Mouse (Mus musculus) lung, embryonic 14.5 days (tissue): Measurements from ENCODE around the gene Krt222. TPM values are rescaled to one million over a fixed set of nuclear protein-coding genes. Genes with fewer than 3 reads are reported as not detected.

Source experiments
- ATAC-seq: fragments of 200-750 bp; cut with Nextera tagmentation; 2 replicates; pipeline ENCODE4 v1.8.0; 2017; ENCODE audit warnings: mild to moderate bottlenecking, moderate TSS enrichment, moderate library complexity; ENCODE audit not compliant: insufficient read depth
- DNase-seq: peaks from one replicate; pipeline ENCODE4 v3.0.0-alpha.2; 2015
- H3K27ac ChIP-seq: fragments of 300-500 bp; sonication (generic); 2 replicates; pipeline ENCODE4 v1.5.1; 2014; ENCODE audit warnings: low read depth, mild to moderate bottlenecking, moderate library complexity
- H3K27me3 ChIP-seq: fragments of 300-500 bp; sonication (generic); 2 replicates; pipeline ENCODE4 v1.6.1; 2014; ENCODE audit warnings: low read length, control low read depth; ENCODE audit not compliant: insufficient read depth
- H3K36me3 ChIP-seq: fragments of 300-500 bp; sonication (generic); 2 replicates; pipeline ENCODE4 v1.6.1; 2014; ENCODE audit warnings: control low read depth; ENCODE audit not compliant: insufficient read depth
- H3K4me1 ChIP-seq: fragments of 300-500 bp; sonication (generic); 2 replicates; pipeline ENCODE4 v1.6.1; 2014; ENCODE audit warnings: antibody characterized with exemption, control low read depth; ENCODE audit not compliant: insufficient read depth
- H3K4me2 ChIP-seq: fragments of 300-500 bp; sonication (generic); 2 replicates; pipeline ENCODE4 v1.6.1; 2014; ENCODE audit warnings: mild to moderate bottlenecking
- H3K4me3 ChIP-seq: fragments of 300-500 bp; sonication (generic); 2 replicates; pipeline ENCODE4 v1.5.1; 2014; ENCODE audit warnings: low read depth, low read length
- H3K9ac ChIP-seq: fragments of 300-500 bp; sonication (generic); 2 replicates; pipeline ENCODE4 v1.6.1; 2014
- H3K9me3 ChIP-seq: fragments of 300-500 bp; sonication (generic); 2 replicates; pipeline ENCODE4 v1.6.1; 2016; ENCODE audit warnings: low read depth, low read length, control low read depth
- CTCF ChIP-seq: IDR thresholded peaks from 2 replicates; pipeline ENCODE4 v1.5.1; 2016; ENCODE audit warnings: antibody characterized with exemption, low read depth
- WGBS: fragments of 180-500 bp; shearing (Covaris S2); extraction: QIAGEN DNeasy Blood & Tissue Kit; methylation state at CpG from one replicate; pipeline ENCODE4 v1.1.7; 2014; 5-methylcytosine and 5-hydroxymethylcytosine counted together
- polyA plus RNA-seq: library from polyadenylated mRNA; unstranded; fragments of >200 nt; fragmentation: Nextera tagmentation; extraction: Ambion mirVana; gene quantifications from 2 replicates; pipeline ENCODE4 v1.2.1, GENCODE M21; 2014

Gene Krt222
- polyA plus RNA-seq, 1 experiment from 2014 or later = 0.14 TPM

DNA sequence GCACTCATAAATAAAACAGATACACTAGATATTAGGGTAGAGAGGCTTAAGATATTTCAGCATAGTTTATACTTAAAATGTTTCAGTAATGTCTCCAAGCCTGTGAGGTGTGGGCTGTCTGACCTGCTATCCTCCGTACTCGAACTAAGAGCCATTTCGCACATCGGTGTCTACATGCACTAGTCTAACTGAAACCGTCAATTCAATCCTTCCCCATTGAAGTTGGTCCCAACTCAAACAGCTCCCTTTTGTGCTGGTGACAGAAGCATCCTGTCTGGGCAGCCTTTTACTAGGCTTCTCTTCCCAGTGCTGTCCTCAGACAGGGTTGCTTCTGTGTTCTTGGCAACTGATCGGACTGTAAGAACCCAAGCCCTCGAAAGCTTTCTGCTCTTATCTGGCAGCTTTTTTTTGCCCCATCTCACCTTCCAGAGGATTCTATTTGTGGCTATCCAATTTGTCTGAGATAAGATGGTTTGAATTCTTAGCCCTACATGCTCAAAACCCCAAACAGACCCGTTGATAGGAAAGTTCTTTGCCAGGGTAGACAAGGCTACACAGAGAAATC lies 35.7 kb downstream of the Krt222 start:
- no peak overlapping the region for H3K9ac ChIP-seq
- TF ChIP-seq CTCF = no peak

DNA sequence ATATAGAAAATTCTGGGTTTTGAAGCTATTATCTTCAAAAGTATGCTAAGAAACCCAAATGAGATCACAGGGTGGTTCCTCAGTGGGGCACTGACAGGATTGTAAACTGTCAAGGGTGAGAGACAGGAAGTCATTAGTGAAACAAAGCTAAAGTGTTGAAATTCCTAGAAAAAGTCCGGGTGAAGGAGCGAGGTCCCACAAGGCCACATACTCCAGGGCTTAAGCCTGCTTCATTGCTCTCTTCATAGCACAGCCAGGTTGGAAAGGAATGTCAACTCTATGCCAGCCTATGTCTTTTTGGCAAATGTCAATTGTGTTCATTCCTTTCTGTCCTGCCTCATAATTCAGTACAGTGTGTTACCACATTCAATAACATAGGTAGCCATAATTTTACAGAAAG lies 36.4 kb downstream of the Krt222 start:
- Histone ChIP-seq H3K4me1 (no peaks in the 10 kb centered on the region), H3K27ac (no peak overlapping the region), H3K9me3 (no peaks in the 10 kb centered on the region), H3K9ac (no peak overlapping the region), H3K4me2 (no peak overlapping the region), H3K4me3 (no peak overlapping the region), H3K36me3 (peaks cover 38% of the 10 kb centered on the region), H3K27me3 (no peaks in the 10 kb centered on the region)
- DNase-seq (no peak), ATAC-seq (no peak)
- TF ChIP-seq CTCF = no peak
- WGBS = 11% methylated on average over 2 of the region's 2 CpGs

More for the DNA sequence above, 35.7 kb downstream of the Krt222 start:
- H3K4me1 ChIP-seq = no peaks in the 10 kb centered on the region
- H3K4me2 ChIP-seq = no peak overlapping the region
- H3K27me3 ChIP-seq = no peaks in the 10 kb centered on the region
- H3K9me3 ChIP-seq = no peaks in the 10 kb centered on the region
- H3K4me3 ChIP-seq = no peak overlapping the region
- no peak overlapping the region for H3K27ac ChIP-seq
- 66% methylated on average over 8 of the region's 8 CpGs for WGBS
- H3K36me3 ChIP-seq = peaks cover 46% of the 10 kb centered on the region
- no peak for DNase-seq
- ATAC-seq = no peak

DNA sequence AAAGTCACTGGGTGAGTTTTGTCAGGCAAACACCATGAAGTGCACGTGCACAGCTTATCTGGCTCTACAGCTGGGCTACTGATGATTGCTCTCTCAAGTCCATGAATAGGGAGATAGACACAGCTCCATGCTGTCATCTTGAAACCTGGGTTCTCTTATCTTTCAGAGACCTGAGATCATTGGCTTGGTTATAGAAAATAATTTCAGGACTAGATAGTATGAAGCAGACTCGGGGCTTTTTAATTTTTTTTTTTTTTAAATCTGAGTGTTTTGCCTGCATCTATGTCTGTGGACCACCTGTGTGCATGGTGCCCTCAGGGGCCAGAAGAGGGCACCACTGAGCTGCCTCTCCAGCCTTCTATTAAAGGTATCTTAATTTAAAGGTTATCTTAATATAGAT lies 36.9 kb downstream of the Krt222 start:
- DNase-seq (peak; percentile 50), ATAC-seq (no peak; the same call in 1 of the 2 replicates)
- Histone ChIP-seq H3K9ac (no peak overlapping the region), H3K9me3 (no peaks in the 10 kb centered on the region), H3K36me3 (peaks cover 33% of the 10 kb centered on the region), H3K4me3 (no peak overlapping the region), H3K4me2 (no peak overlapping the region), H3K27ac (no peak overlapping the region), H3K27me3 (no peaks in the 10 kb centered on the region), H3K4me1 (no peaks in the 10 kb centered on the region)
- 17% methylated on average over 2 of the region's 2 CpGs for WGBS
- peak; percentile 52 for TF ChIP-seq CTCF

DNA sequence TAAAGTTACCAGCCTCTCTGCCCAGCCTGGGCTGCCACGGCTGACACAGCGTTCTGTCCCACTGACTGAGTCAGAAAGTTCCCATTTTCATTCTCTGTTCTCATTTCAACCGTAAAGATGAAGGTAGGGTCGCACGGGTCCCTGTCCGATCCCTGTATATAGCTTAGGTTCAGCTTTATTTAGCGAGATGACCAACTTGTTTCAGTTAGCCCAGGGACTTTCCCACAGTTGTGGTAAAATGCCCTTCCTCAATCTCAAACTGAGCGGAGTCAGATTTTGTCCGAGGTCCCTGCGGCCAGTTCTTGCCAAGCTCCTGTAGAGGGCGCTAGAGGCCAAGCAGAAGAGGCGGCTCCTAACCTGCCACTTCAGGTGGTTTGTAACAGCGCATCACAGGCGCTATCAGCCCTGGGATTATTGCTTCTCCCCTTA lies 54.7 kb downstream of the Krt222 start:
- ATAC-seq = no peak
- H3K4me3 ChIP-seq = no peak overlapping the region

DNA sequence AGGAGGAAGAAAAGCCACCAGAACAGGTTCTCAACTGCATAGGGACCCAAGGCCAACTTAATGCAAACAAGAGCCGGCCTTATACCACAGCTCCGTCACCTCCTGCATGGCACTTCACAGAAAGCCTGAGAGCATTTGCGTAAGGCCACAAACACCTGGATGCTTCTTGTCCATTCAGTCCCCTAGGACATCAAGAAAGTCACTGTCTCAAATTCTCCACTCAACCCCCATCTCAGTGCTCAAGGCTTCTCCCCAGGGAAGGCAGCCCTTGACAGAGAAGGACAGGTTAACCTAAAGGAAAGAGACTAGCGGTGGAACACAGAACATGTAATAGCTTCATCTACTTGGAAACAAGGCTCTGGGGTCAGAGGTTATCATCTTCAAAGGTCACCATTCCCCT lies 56.5 kb downstream of the Krt222 start:
- Histone ChIP-seq H3K4me3 (no peak overlapping the region), H3K9ac (no peak overlapping the region), H3K4me1 (no peaks in the 10 kb centered on the region), H3K9me3 (no peaks in the 10 kb centered on the region), H3K27ac (no peak overlapping the region), H3K27me3 (no peaks in the 10 kb centered on the region), H3K36me3 (no peaks in the 10 kb centered on the region), H3K4me2 (no peak overlapping the region)
- ATAC-seq (no peak), DNase-seq (no peak)
- TF ChIP-seq CTCF = no peak
- 51% methylated on average over 4 of the region's 4 CpGs for WGBS

More for the DNA sequence above, 54.7 kb downstream of the Krt222 start:
- 22% methylated on average over 14 of the region's 14 CpGs for WGBS
- no peak overlapping the region for H3K27ac ChIP-seq
- H3K4me1 ChIP-seq = no peaks in the 10 kb centered on the region
- no peak overlapping the region for H3K4me2 ChIP-seq
- H3K36me3 ChIP-seq = no peaks in the 10 kb centered on the region
- H3K27me3 ChIP-seq = no peaks in the 10 kb centered on the region
- H3K9ac ChIP-seq = no peak overlapping the region
- peak; percentile 71 for TF ChIP-seq CTCF
- no peaks in the 10 kb centered on the region for H3K9me3 ChIP-seq
- peak; percentile 64 for DNase-seq

DNA sequence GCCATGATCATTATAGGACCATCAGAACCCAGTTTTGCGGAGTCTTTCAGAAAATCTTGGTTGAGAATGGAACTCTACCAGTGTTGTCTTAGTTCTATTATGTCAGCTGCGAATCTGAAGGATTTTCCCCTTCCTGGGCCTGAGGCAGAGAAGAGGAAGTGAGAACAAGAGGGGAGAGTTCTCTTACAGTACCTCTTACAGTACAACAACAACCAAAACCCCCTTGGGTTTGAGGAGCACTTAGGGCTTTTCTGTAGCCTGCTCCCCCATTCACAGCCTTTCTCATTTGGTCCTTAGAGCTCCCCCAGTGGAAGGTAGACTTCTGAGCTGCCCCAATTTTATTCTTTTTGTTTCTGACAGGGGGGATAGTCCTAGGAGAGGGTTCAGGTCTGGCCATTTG lies 57.0 kb downstream of the Krt222 start:
- Histone ChIP-seq H3K4me3 (no peak overlapping the region), H3K4me2 (no peak overlapping the region), H3K27me3 (no peaks in the 10 kb centered on the region), H3K27ac (no peak overlapping the region), H3K9ac (no peak overlapping the region), H3K9me3 (no peaks in the 10 kb centered on the region), H3K36me3 (no peaks in the 10 kb centered on the region), H3K4me1 (no peaks in the 10 kb centered on the region)
- WGBS = 72% methylated on average over 2 of the region's 2 CpGs
- TF ChIP-seq CTCF = no peak
- ATAC-seq (no peak), DNase-seq (no peak)

Other genes starting within 250 kb of the Krt222 start
- gene Top2a, start 219.9 kb downstream of the Krt222 start, polyA plus RNA-seq = 349 and 364 TPM in 2 replicates
- 404 and 412 TPM in 2 replicates for gene Igfbp4, start 202.8 kb downstream of the Krt222 start, polyA plus RNA-seq
- gene Tns4, start 154.8 kb downstream of the Krt222 start, polyA plus RNA-seq = 0.39 and 0.47 TPM in 2 replicates
- 0.30 and 0.45 TPM in 2 replicates for gene Ccr7, start 89.0 kb downstream of the Krt222 start, polyA plus RNA-seq
- gene Smarce1, start 13.1 kb downstream of the Krt222 start, polyA plus RNA-seq = 170 and 189 TPM in 2 replicates
- not detected in 2 replicates for gene Krt24, start 41.2 kb upstream of the Krt222 start, polyA plus RNA-seq
- not detected in 2 replicates for gene Krt25, start 78.9 kb upstream of the Krt222 start, polyA plus RNA-seq
- not detected in 2 replicates for gene Krt26, start 93.9 kb upstream of the Krt222 start, polyA plus RNA-seq
- not detected in 2 replicates for gene Krt27, start 107.0 kb upstream of the Krt222 start, polyA plus RNA-seq
- 0.29 TPM in 1 of 2 replicates, not detected in the other for gene Krt28, start 130.8 kb upstream of the Krt222 start, polyA plus RNA-seq
- 24.5 and 24.6 TPM in 2 replicates for gene Krt10, start 145.3 kb upstream of the Krt222 start, polyA plus RNA-seq
- gene Krt12, start 178.2 kb upstream of the Krt222 start, polyA plus RNA-seq = not detected in 2 replicates
- gene Krt20, start 194.1 kb upstream of the Krt222 start, polyA plus RNA-seq = 0.28 and 0.42 TPM in 2 replicates
- gene Krt23, start 249.1 kb upstream of the Krt222 start, polyA plus RNA-seq = 4.0 and 4.4 TPM in 2 replicates